Mouse (Mus musculus): ENCODE data around the gene Rad51c.
A peak's percentile ranks its signal among the peaks of the same experiment; 100 is the strongest.

DNA sequence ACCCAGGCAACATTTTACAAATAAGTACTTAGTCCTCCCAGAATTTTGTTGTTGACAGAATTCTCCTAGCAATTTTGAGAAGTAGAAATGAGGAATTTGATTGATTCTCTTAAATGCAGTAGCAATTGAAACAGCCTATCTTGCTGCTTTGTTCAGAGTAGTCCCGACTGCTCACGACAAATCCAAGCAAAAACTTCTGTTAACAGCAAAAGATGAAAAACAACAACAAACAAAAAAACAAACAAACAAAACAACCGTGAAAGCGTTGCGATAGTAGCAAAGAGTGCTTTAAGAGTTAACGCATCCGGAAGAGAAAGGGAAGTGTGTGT lies 21.3 kb upstream of the Rad51c start:
- TF ChIP-seq CHD1 (IDR thresholded peaks at IDR 0.05; ENCODE audit: low read depth, low read length), result peak; percentile 95; the same call in 1 of the 2 replicates
- no peak for TF ChIP-seq CTCF (conservative IDR thresholded peaks at IDR 0.05 in 1 of 2, IDR thresholded peaks at IDR 0.05 in 1 of 2; ENCODE audit: low read depth in 2 of 2, low read length in 2 of 2)
- no peak for TF ChIP-seq UBTF (IDR thresholded peaks at IDR 0.05; ENCODE audit: low read depth, low read length)
- 0 out of 2 replicates have a peak, but pooled peaks have one; percentile 49 for TF ChIP-seq MAX (IDR thresholded peaks at IDR 0.05; ENCODE audit: low read length)
- no peak for TF ChIP-seq RAD21 (IDR thresholded peaks at IDR 0.05; ENCODE audit: low read depth, low read length)
- no peak for TF ChIP-seq ZMIZ1 (IDR thresholded peaks at IDR 0.05; ENCODE audit: low read depth, low read length)
- TF ChIP-seq HCFC1 (IDR thresholded peaks at IDR 0.05; ENCODE audit: low read depth, low read length), result no peak
- peak; percentile 52 for TF ChIP-seq EP300 (IDR thresholded peaks at IDR 0.05; ENCODE audit: low read length)
- no peak for TF ChIP-seq TCF12 (IDR thresholded peaks at IDR 0.05; ENCODE audit: low read depth, low read length)
